Mouse (Mus musculus) liver, embryonic 13.5 days (tissue): ENCODE data around the gene Slc6a9. TPM values are rescaled to one million over a fixed set of nuclear protein-coding genes. Genes with fewer than 3 reads are reported as not detected.

Source experiments
- ATAC-seq: fragments of 200-750 bp; cut with Nextera tagmentation; 2 replicates; pipeline ENCODE4 v1.8.0; 2017; ENCODE audit warnings: low read depth, mild to moderate bottlenecking, moderate number of reproducible peaks, moderate library complexity
- DNase-seq: peaks from one replicate; pipeline ENCODE4 v3.0.0; 2022
- H3K27ac ChIP-seq: fragments of 300-500 bp; sonication (generic); 2 replicates; pipeline ENCODE4 v1.5.1; 2015; ENCODE audit warnings: moderate library complexity, mild to moderate bottlenecking, inconsistent platforms
- H3K27me3 ChIP-seq: fragments of 300-500 bp; sonication (generic); 2 replicates; pipeline ENCODE4 v1.6.1; 2015; ENCODE audit warnings: mild to moderate bottlenecking, inconsistent platforms
- H3K36me3 ChIP-seq: fragments of 300-500 bp; sonication (generic); 2 replicates; pipeline ENCODE4 v1.6.1; 2015; ENCODE audit warnings: mild to moderate bottlenecking, inconsistent platforms
- H3K4me1 ChIP-seq: fragments of 300-500 bp; sonication (generic); replicated peaks from 2 replicates; pipeline ENCODE4 v1.6.1; 2015; ENCODE audit warnings: inconsistent platforms
- H3K4me2 ChIP-seq: fragments of 300-500 bp; sonication (generic); 2 replicates; pipeline ENCODE4 v1.6.1; 2015; ENCODE audit warnings: inconsistent platforms, mild to moderate bottlenecking, moderate library complexity
- H3K4me3 ChIP-seq: fragments of 300-500 bp; sonication (generic); replicated peaks from 2 replicates; pipeline ENCODE4 v1.5.1; 2015; ENCODE audit warnings: mild to moderate bottlenecking, inconsistent platforms
- H3K9ac ChIP-seq: fragments of 300-500 bp; sonication (generic); 2 replicates; pipeline ENCODE4 v1.6.1; 2015; ENCODE audit warnings: mild to moderate bottlenecking, inconsistent platforms
- H3K9me3 ChIP-seq: fragments of 300-500 bp; sonication (generic); replicated peaks from 2 replicates; pipeline ENCODE4 v1.6.1; 2016; ENCODE audit warnings: inconsistent platforms
- WGBS: fragments of 180-500 bp; shearing (Covaris S2); methylation state at CpG from one replicate; pipeline ENCODE4 v1.1.7; 2015; ENCODE audit not compliant: insufficient replicate concordance; 5-methylcytosine and 5-hydroxymethylcytosine counted together
- polyA plus RNA-seq: library from polyadenylated mRNA; unstranded; fragments of >200 nt; fragmentation: Nextera tagmentation; extraction: Ambion mirVana; gene quantifications from 2 replicates; pipeline ENCODE4 v1.2.1, GENCODE M21; 2015

The Slc6a9 gene
- polyA plus RNA-seq = 45.2 TPM in 2 replicates

DNA sequence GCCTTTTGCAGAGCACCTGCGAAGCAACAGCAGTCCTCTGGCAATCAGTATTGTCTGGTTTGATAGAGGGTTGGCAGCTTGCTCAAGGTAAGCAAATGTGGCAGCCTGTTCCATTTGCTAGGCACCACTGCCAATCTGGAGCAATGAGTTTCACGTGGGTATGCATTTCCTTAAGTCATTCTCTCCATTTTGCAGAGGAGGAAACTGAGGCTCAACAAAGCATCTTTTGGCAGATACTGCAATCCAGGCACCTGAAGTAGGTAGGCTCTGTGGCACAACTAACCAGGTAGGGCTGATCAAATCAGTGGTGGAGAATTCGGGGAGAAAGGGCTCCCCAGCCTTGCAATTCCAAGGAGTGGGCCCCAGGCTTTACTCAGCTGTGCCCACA is at the start of gene Slc6a9:
Gene Slc6a9 (plus strand): TSS at position 50 of the 388 bp plus-strand sequence.
- Histone ChIP-seq H3K27me3 (no peaks in the 10 kb centered on the region), H3K27ac (peak within 1 kb of the TSS; percentile 100), H3K9ac (peak within 1 kb of the TSS; percentile 98), H3K9me3 (no peaks in the 10 kb centered on the region), H3K4me1 (peaks cover 83% of the 10 kb centered on the region), H3K4me3 (peak within 1 kb of the TSS; percentile 95), H3K4me2 (peak within 1 kb of the TSS; percentile 90), H3K36me3 (peaks cover 26% of the 10 kb centered on the region)
- ATAC-seq (no peak), DNase-seq (no peak)
- WGBS = 41% methylated on average over 3 of the region's 3 CpGs

DNA sequence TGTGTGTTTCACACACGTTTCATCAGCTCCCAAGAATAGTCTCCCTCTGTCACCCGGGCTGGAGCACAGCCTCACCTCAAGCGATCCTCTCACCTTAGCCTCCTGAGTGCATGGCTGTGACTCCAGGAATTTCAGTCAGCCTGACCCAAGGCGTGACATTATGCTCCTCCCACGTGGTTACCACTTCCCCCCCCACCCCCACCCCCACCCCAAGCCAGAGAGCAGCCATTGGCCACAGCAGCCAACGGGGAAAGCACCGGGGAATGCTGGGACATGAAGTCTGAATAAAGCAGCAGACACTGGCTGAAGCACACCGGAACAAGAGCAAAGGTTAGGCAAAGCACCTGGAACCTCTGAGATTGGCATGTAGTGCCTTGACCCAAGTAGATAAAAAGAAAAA is 47.3 kb upstream of the Slc6a9 start:
- H3K27ac ChIP-seq = no peak overlapping the region
- H3K36me3 ChIP-seq = no peaks in the 10 kb centered on the region
- ATAC-seq = peak; percentile 89
- no peaks in the 10 kb centered on the region for H3K9me3 ChIP-seq
- DNase-seq = peak; percentile 53
- H3K4me1 ChIP-seq = peaks cover 17% of the 10 kb centered on the region
- WGBS = 19% methylated on average over 8 of the region's 8 CpGs
- H3K4me2 ChIP-seq = peak overlapping the region; percentile 53
- no peaks in the 10 kb centered on the region for H3K27me3 ChIP-seq
- H3K9ac ChIP-seq = peak overlapping the region; percentile 49
- peak overlapping the region; percentile 35 for H3K4me3 ChIP-seq

DNA sequence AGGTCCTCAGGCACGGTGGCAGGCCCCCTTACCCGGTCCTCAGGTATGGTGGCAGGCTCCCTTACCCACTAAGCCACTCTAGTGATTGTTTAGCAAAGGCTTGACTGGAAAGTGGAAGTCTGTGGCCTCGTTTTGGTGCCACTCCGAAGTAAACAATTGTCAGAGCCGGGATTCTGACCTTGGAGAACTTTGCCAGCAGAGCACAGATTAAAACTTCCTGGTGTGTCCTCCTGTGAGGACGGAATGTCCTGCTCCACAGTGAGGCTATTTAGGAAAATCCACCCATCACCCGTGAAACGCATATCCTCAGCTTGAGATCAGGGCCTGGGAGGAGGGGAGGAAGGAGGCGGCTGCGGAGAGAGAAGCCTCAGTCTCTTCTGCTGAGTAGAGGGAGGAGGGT is 46.0 kb upstream of the Slc6a9 start:
- Histone ChIP-seq H3K36me3 (no peaks in the 10 kb centered on the region), H3K27ac (no peak overlapping the region), H3K9me3 (no peaks in the 10 kb centered on the region), H3K4me3 (no peak overlapping the region), H3K9ac (no peak overlapping the region), H3K4me1 (peaks cover 19% of the 10 kb centered on the region), H3K27me3 (no peaks in the 10 kb centered on the region), H3K4me2 (0 out of 2 replicates have a peak overlapping the region, but pooled peaks have one; percentile 53)
- 56% methylated on average over 10 of the region's 10 CpGs for WGBS
- no peak for ATAC-seq
- no peak for DNase-seq

DNA sequence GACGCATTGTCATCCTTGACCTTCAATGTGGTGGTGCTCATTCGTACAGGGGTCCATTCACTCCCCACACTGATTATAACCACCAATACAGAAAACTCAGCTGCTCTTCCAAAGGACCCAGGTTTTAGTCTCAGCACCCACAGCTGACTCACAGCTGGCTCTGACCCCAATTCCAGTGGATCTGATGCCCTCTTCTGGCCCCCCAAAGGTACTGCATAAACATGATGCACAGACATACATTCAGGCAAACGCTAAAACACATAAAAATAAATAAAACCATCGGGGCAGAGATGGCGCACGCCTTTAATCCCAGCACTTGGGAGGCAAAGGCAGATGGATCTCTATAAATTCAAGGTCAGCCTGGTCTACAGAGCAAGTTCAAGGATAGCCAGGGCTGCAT is 34.4 kb upstream of the Slc6a9 start:
- Histone ChIP-seq H3K9ac (no peak overlapping the region), H3K27ac (no peak overlapping the region), H3K9me3 (no peaks in the 10 kb centered on the region), H3K4me2 (no peak overlapping the region), H3K4me3 (no peak overlapping the region), H3K36me3 (no peaks in the 10 kb centered on the region), H3K27me3 (no peaks in the 10 kb centered on the region), H3K4me1 (no peaks in the 10 kb centered on the region)
- ATAC-seq = no peak
- WGBS = 65% methylated on average over 6 of the region's 6 CpGs
- no peak for DNase-seq

DNA sequence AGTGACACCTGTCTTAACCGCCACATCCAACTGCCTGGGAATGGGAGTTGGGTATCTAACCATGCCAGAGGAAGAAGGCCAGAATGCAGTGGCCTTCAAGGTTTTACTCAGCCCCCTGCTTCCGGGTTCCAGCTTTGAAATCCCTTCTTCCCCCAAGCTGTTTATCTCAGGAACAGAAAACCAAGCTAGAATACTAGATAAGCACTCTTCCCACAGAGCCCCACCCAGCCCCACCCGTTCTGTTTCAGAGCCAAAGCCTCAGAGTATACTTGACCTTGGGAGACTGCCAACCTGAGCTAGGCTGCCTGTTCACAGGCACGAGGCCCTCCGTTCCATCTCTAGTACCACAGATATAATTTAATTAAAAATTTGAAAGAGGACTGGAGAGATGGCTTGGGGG is 27.3 kb upstream of the Slc6a9 start:
- no peaks in the 10 kb centered on the region for H3K9me3 ChIP-seq
- H3K4me1 ChIP-seq = peaks cover 23% of the 10 kb centered on the region
- H3K4me3 ChIP-seq = no peak overlapping the region
- DNase-seq = peak; percentile 34
- 16% methylated on average over 5 of the region's 5 CpGs for WGBS
- H3K27ac ChIP-seq = no peak overlapping the region; the same call in 1 of the 2 replicates
- no peaks in the 10 kb centered on the region for H3K36me3 ChIP-seq
- H3K9ac ChIP-seq = peak overlapping the region; percentile 29; the same call in 1 of the 2 replicates
- peak; percentile 88 for ATAC-seq
- H3K4me2 ChIP-seq = peak overlapping the region; percentile 46
- peaks cover 3% of the 10 kb centered on the region; the same call in 1 of the 2 replicates for H3K27me3 ChIP-seq

DNA sequence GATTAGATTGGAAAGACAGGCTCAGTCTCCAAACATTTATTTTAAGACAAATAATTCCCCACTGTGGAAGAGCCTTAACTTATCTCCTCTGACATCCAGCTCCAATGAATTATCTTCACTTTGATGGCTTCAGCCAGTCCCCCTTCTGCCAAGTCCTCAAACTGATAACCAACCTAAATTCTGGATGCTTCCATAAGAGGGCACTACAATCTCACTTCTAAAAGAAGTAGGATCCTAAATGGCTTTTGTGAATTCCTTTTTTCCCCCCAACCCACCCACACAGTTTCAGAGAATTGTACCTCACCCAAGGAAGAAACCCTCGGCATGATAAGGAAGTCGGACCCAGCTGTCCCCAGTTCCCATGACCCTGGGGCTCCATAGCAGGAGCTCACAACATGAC is 23.4 kb upstream of the Slc6a9 start:
- no peak overlapping the region for H3K4me2 ChIP-seq
- H3K27me3 ChIP-seq = peaks cover 9% of the 10 kb centered on the region; the same call in 1 of the 2 replicates
- WGBS = 52% methylated on average over 2 of the region's 2 CpGs
- no peaks in the 10 kb centered on the region; the same call in 1 of the 2 replicates for H3K9me3 ChIP-seq
- H3K27ac ChIP-seq = no peak overlapping the region
- H3K4me1 ChIP-seq = peaks cover 26% of the 10 kb centered on the region
- no peak overlapping the region for H3K9ac ChIP-seq
- ATAC-seq = no peak
- H3K4me3 ChIP-seq = no peak overlapping the region
- no peak for DNase-seq
- H3K36me3 ChIP-seq = no peaks in the 10 kb centered on the region

DNA sequence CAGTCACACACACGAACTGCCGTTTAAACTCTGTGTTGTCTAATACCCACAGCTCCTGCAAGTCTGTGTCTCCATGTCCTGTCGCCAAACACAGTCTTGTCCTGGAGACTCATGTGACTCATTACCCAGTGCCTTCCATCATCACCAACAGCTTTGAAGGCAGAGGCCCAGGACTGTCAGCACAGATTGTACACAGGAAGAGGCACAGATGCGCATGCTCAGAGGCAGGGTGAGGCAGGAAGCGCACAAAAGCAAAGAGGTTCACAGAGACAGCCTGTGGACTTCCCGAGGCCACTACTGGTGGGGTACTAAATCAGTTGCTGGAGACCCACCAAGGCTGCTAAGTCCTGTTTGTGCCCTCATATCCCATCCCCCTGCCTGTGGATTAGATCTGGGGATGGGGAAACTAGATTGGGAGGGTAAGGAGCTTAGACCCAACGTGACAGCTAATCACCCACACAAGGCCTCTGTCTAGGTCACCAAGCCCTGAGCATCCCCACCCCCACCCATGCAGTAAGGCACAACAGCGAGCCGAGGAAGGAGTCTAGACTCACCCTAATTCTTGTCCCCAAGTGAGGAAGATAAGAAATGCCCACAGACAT is 20.6 kb upstream of the Slc6a9 start:
- Histone ChIP-seq H3K36me3 (no peaks in the 10 kb centered on the region), H3K9me3 (no peaks in the 10 kb centered on the region; the same call in 1 of the 2 replicates), H3K27ac (no peak overlapping the region), H3K4me1 (peaks cover 8% of the 10 kb centered on the region), H3K9ac (no peak overlapping the region), H3K27me3 (0 out of 2 replicates have a peak, but pooled peaks cover 7% of the 10 kb centered on the region), H3K4me3 (no peak overlapping the region), H3K4me2 (no peak overlapping the region)
- DNase-seq (no peak), ATAC-seq (no peak)
- WGBS = 38% methylated on average over 9 of the region's 9 CpGs

DNA sequence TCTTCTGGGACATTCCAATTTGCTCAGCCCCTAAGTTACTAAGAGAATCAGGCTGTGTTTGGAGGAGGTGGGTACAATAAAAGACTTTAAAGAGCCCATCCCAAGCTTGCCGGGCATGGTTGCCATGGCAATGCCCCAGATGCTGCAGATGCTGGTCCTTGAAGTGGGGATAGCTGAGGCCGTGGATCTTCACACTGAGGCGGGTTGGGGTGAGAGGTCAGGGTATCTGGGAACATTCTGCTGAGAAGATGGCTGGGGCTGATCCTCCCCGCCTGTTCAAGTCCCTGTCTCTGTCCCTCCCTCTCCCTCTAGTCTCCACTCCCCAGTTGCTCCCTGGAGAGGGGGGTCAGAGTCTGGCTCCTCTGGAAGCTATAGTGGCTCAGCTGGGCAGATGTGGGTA is 20.0 kb upstream of the Slc6a9 start:
- Histone ChIP-seq H3K4me3 (no peak overlapping the region), H3K4me2 (no peak overlapping the region), H3K36me3 (no peaks in the 10 kb centered on the region), H3K4me1 (peaks cover 8% of the 10 kb centered on the region), H3K9ac (no peak overlapping the region), H3K9me3 (no peaks in the 10 kb centered on the region; the same call in 1 of the 2 replicates), H3K27me3 (0 out of 2 replicates have a peak, but pooled peaks cover 7% of the 10 kb centered on the region), H3K27ac (no peak overlapping the region)
- WGBS = 53% methylated on average over 4 of the region's 4 CpGs
- ATAC-seq = no peak
- DNase-seq = no peak

DNA sequence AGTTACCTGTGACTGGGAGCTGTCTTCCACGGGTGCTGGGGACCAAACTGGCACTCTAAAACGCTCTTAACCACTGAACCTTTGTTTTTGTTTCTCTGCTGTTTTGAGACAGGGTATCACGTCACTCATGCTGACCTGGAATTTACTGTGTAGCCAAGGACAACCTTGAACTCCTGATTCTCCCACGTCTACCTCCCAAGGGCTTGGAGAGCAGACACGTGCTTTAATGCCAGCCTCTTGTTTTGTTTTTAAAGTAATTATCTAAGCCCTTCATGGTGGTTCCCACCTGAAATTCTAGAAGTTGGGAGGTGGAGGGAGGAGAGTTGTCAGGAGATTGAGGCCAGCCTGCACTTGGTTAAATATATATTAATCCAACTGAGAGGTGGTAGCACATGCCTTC is 17.5 kb upstream of the Slc6a9 start:
- H3K9ac ChIP-seq = no peak overlapping the region
- H3K4me3 ChIP-seq = no peak overlapping the region
- DNase-seq (no peak), ATAC-seq (no peak)
- no peaks in the 10 kb centered on the region; the same call in 1 of the 2 replicates for H3K9me3 ChIP-seq
- 58% methylated on average over 5 of the region's 5 CpGs for WGBS
- no peak overlapping the region for H3K27ac ChIP-seq
- no peak overlapping the region for H3K4me2 ChIP-seq
- H3K4me1 ChIP-seq = 0 out of 2 replicates have a peak, but pooled peaks cover 3% of the 10 kb centered on the region
- H3K36me3 ChIP-seq = no peaks in the 10 kb centered on the region
- peaks cover 7% of the 10 kb centered on the region; the same call in 1 of the 2 replicates for H3K27me3 ChIP-seq

DNA sequence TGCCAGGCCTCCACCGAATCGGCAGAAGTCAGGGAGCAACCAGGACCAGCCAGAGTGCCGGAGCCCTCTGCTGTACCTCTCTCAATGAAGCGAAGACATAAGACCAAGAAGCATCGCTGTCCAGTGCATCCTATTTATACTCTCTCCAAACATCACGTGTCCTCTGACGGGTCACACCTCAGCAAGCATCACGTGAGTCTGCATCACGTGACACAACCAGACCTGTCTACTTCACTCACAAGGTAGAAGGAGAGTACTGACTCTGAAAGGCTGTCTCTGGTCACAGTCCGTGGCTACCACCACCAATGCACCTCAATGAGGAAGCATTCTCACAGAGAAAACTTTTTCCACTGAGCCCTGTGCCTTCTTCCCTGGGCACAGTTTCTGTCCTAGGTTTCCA is 16.3 kb upstream of the Slc6a9 start:
- Histone ChIP-seq H3K9me3 (no peaks in the 10 kb centered on the region; the same call in 1 of the 2 replicates), H3K4me2 (no peak overlapping the region), H3K9ac (no peak overlapping the region), H3K4me3 (no peak overlapping the region), H3K27me3 (peaks cover 18% of the 10 kb centered on the region; the same call in 1 of the 2 replicates), H3K36me3 (no peaks in the 10 kb centered on the region), H3K27ac (no peak overlapping the region), H3K4me1 (0 out of 2 replicates have a peak, but pooled peaks cover 3% of the 10 kb centered on the region)
- no peak for DNase-seq
- 77% methylated on average over 10 of the region's 10 CpGs for WGBS
- no peak for ATAC-seq

DNA sequence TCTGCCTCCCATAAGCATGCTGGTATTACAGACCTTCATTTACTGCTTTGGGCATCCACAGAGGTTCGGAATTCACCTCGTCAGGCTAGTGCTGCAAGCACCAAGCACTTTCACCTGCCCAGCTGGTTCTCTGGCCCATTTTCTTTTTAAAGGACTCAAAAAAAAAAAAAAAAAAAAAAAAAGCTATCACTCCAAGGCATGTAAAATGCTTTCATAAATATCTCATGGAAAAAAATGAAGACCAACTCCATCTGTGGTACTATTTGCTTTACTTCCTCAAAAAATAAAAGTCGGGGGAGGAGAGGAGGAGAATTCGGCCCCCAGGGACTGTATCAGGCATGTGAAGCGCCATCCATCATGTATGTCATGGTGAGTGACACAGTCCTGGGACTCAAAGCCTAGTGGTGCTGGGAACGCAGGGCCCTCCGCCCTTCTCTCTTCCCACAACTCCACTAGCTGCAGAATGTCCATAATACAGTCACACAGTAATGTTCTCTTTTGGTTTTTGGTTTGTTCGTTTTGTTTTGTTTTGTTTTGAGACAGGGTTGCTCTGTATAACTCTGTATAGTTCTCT is 5.6 kb upstream of the Slc6a9 start:
- ATAC-seq (no peak), DNase-seq (no peak)
- WGBS = 57% methylated on average over 8 of the region's 8 CpGs
- Histone ChIP-seq H3K9ac (peak overlapping the region; percentile 82), H3K4me2 (no peak overlapping the region), H3K27ac (peak overlapping the region; percentile 100), H3K36me3 (no peaks in the 10 kb centered on the region), H3K4me3 (no peak overlapping the region), H3K4me1 (peaks cover 55% of the 10 kb centered on the region), H3K9me3 (no peaks in the 10 kb centered on the region), H3K27me3 (peaks cover 53% of the 10 kb centered on the region)
